Mouse (Mus musculus) bone marrow, adult 2 months (tissue): Measurements from ENCODE around the gene Ints3.

ENCODE experiments used
- CTCF ChIP-seq: fragments of 200-500 bp; IDR thresholded peaks from 2 replicates; pipeline ENCODE4 v1.5.1; 2011; ENCODE audit warnings: low read length, control low read depth; ENCODE audit not compliant: control insufficient read depth, insufficient read depth
- POLR2A ChIP-seq: fragments of 200-500 bp; IDR thresholded peaks from 2 replicates; pipeline ENCODE4 v1.6.1; 2011; ENCODE audit warnings: low read depth, mild to moderate bottlenecking, control low read depth, low read length, borderline replicate concordance; ENCODE audit not compliant: control insufficient read depth

GRCm38 (mm10) chr3:90465081-90465685, 31.8 kb upstream of the Ints3 start:
- TF ChIP-seq CTCF (no peak), POLR2A (no peak)
